Mouse (Mus musculus) limb, embryonic 15.5 days (tissue): ENCODE results near the gene 1700034I23Rik. TPM values are rescaled to one million over a fixed set of nuclear protein-coding genes. Genes with fewer than 3 reads are reported as not detected.

Experiments
- polyA plus RNA-seq: library from polyadenylated mRNA; unstranded; fragments of >200 nt; fragmentation: Nextera tagmentation; extraction: Ambion mirVana; gene quantifications from 2 replicates; pipeline ENCODE4 v1.2.1, GENCODE M21; 2015

1700034I23Rik gene
- polyA plus RNA-seq, 1 experiment from 2014 or later = 0.10 TPM

Other genes starting within 250 kb of the 1700034I23Rik start
- 0.36 and 0.52 TPM in 2 replicates for gene Slc25a31, start 193.7 kb downstream of the 1700034I23Rik start, polyA plus RNA-seq
- 5.3 and 7.0 TPM in 2 replicates for gene Hspa4l, start 158.0 kb downstream of the 1700034I23Rik start, polyA plus RNA-seq
- gene Plk4, start 102.5 kb downstream of the 1700034I23Rik start, polyA plus RNA-seq = 45.4 and 47.4 TPM in 2 replicates
- gene Mfsd8, start 55.7 kb downstream of the 1700034I23Rik start, polyA plus RNA-seq = 8.0 and 8.7 TPM in 2 replicates
- gene Abhd18, start 55.6 kb downstream of the 1700034I23Rik start, polyA plus RNA-seq = 8.8 and 9.3 TPM in 2 replicates
- 2.2 and 3.3 TPM in 2 replicates for gene Larp1b, start 47.3 kb upstream of the 1700034I23Rik start, polyA plus RNA-seq
- gene Pgrmc2, start 180.5 kb upstream of the 1700034I23Rik start, polyA plus RNA-seq = 40.3 and 46.2 TPM in 2 replicates